Mouse (Mus musculus) embryo, embryonic 9.5 days (tissue): Measurements from ENCODE around the gene Gm13697.

Experiments
- DNase-seq: peaks from one replicate; pipeline ENCODE4 v3.0.0-alpha.2; 2017; ENCODE audit errors: extremely low spot score

Gene Gm13697

GRCm38 (mm10) chr2:84032505-84032904, 48.0 kb downstream of the Gm13697 start:
- DNase-seq: no peak

- DNase-seq: no peak
Measured at GRCm38 (mm10) chr2:84035997-84036396, 51.5 kb downstream of the Gm13697 start.
